Mouse (Mus musculus) lung, postnatal 0 days (tissue): Measurements from ENCODE around the gene Slc22a17.

Experiments used
- CTCF ChIP-seq: IDR thresholded peaks from 2 replicates; pipeline ENCODE4 v1.5.1; 2016; ENCODE audit warnings: antibody characterized with exemption, mild to moderate bottlenecking
- EP300 ChIP-seq: IDR thresholded peaks from 2 replicates; pipeline ENCODE4 v1.6.1; 2016; ENCODE audit warnings: antibody characterized with exemption, mild to moderate bottlenecking, control low read depth

DNA sequence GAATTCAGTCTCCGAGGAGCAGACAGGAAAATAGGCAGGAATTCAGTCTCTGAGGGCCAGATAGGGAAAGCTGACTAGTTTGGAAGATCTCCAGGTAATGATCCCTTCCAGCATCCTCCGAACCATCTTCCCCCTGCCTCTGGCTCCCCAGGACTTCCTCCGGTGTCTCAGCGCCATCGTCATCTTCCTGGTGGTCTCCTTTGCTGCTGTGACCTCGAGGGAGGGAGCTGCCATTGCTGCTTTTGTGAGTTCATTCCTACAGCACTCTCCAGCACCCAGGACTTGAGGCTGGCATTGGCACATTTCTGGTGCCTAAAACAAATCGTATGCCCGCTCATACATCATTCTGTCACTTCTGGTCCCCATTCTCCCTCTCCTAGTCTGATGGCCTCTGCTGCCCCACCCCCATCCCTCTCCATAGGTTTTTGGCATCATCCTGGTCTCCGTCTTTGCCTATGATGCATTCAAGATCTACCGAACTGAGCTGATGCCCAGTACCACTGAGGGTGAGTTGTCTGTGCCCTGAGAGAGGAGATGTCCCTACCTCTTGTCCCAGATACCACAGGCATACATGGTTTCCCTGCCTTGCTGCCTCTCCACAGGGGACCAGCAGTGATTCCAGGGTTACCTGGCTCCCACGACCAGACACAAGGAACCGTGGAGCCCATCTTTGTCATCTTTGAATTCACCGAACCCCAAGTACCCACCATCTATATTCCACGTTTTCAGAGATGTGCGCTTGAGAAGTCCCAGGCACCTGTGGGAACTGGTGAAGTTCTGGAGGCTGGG is 25.7 kb upstream of the Slc22a17 start:
- TF ChIP-seq CTCF, result no peak
- TF ChIP-seq EP300, result no peak
